Mouse (Mus musculus): ENCODE data around the gene Zbed4.

GRCm38 (mm10) chr15:88751564-88752402 lies at the start of gene Zbed4:
- TF ChIP-seq CTCF (IDR thresholded peaks at IDR 0.05; ENCODE audit: low read depth, low read length) (no peak), POLR2A (IDR thresholded peaks at IDR 0.05; ENCODE audit: extremely low read depth, insufficient read depth, low read length) (no peak)
